Comparison of ENCODE assay signal across 9 mouse cellular contexts in the genomic region with DNA sequence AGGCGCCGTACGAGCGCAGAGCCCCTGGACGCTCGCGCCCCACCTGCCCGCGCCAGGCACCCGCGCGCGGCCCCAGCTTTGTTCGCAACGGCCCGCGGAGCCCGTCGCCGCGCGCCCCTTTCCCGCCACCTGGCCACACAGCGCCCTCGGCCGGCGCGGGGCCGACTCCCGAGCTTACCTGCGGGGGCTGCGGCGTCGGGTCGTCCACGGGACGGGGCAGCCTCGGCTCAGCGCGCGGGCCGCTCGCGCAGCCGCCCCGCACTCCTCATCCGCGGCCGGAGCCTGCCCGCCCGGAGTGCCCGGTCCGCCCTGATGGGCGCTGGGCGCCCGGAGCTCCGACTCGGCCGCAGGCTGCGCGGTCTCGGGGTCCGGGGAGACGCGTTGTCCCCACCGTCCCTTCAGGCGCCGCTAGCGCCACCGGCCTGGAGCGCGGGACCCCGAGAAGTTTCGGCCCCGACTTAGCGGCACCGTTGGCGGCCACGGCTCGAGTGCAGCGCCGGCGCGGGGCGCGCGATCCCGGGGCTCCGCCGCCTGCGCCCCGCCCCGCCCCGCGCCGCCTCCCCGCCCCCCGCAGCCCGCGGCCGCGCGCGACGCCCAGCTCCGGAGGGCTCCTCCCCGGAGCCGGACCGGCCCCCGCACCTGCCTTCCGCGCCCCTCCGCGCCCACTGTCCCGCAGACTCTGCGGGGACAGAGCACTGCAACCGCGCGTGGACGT. TPM values are rescaled to one million over a fixed set of nuclear protein-coding genes. Genes with fewer than 3 reads are reported as not detected.
DNase-seq lines count a peak whose midpoint lies in the region; ATAC-seq and TF ChIP-seq lines count a peak whose summit lies in the region.
"Had no signal": no experiment of that assay in that cellular context is flagged by ENCODE, and none has a peak within 500 bp of the region (broad histone marks: within the 10 kb centered on the region; RNA-seq: fewer than 3 reads in every experiment).

A gene (minus strand): TSS at position 545 of the 715 bp plus-strand sequence.

- peaks cover 1% of the 10 kb centered on the region; the same call in 1 of the 2 replicates for H3K4me1 ChIP-seq in heart, adult 2 months (ENCODE audit: control insufficient read depth, insufficient read depth, low read length)
- H3K4me1 ChIP-seq in embryonic facial prominence, embryonic 13.5 days = peaks cover 27% of the 10 kb centered on the region
- H3K4me1 ChIP-seq in hindbrain, postnatal 0 days (ENCODE audit: insufficient read depth, low read length) = 0 out of 2 replicates have a peak, but pooled peaks cover 3% of the 10 kb centered on the region
- H3K4me1 ChIP-seq in midbrain, embryonic 11.5 days (ENCODE audit: control insufficient read depth, insufficient read depth, low read length) = peaks cover 13% of the 10 kb centered on the region

- peak within 1 kb of the TSS; percentile 75 for H3K9ac ChIP-seq in heart, adult 2 months (ENCODE audit: low read depth, low read length)
- peak within 1 kb of the TSS; percentile 85 for H3K9ac ChIP-seq in embryonic facial prominence, embryonic 13.5 days
- peak within 1 kb of the TSS; percentile 65 for H3K9ac ChIP-seq in hindbrain, postnatal 0 days (replicated peaks; ENCODE audit: low read length)
- H3K9ac ChIP-seq in midbrain, embryonic 11.5 days (ENCODE audit: low read length) = peak within 1 kb of the TSS; percentile 85

- H3K9me3 ChIP-seq in embryonic facial prominence, embryonic 13.5 days = no peaks in the 10 kb centered on the region
- H3K9me3 ChIP-seq in hindbrain, postnatal 0 days (ENCODE audit: low read length) = no peaks in the 10 kb centered on the region
- H3K9me3 ChIP-seq in midbrain, embryonic 11.5 days (ENCODE audit: control insufficient read depth, low read length) = no peaks in the 10 kb centered on the region

- H3K27ac ChIP-seq in heart, adult 2 months = no peak within 1 kb of the TSS; the same call in 1 of the 2 replicates
- H3K27ac ChIP-seq in embryonic facial prominence, embryonic 13.5 days = no peak within 1 kb of the TSS
- H3K27ac ChIP-seq in hindbrain, postnatal 0 days = no peak within 1 kb of the TSS
- no peak within 1 kb of the TSS for H3K27ac ChIP-seq in midbrain, embryonic 11.5 days (ENCODE audit: low read depth, low read length)
- H3K27ac ChIP-seq: macrophage had no signal

- peak; percentile 62 for ATAC-seq in embryonic facial prominence, embryonic 13.5 days (ENCODE audit: insufficient number of reproducible peaks, insufficient read depth, low FRiP score, low TSS enrichment, low read depth)
- peak; percentile 73 for ATAC-seq in hindbrain, postnatal 0 days
- ATAC-seq in midbrain, embryonic 11.5 days (ENCODE audit: low FRiP score) = peak; percentile 75

- H3K4me3 ChIP-seq in heart, adult 2 months = peak within 1 kb of the TSS; percentile 60
- peak within 1 kb of the TSS; percentile 79 for H3K4me3 ChIP-seq in embryonic facial prominence, embryonic 13.5 days
- H3K4me3 ChIP-seq in hindbrain, postnatal 0 days (ENCODE audit: low read length) = peak within 1 kb of the TSS; percentile 65
- H3K4me3 ChIP-seq in midbrain, embryonic 11.5 days (ENCODE audit: low read depth, low read length) = peak within 1 kb of the TSS; percentile 78

- DNase-seq in heart, adult 2 months = peak; percentile 41 to 54
- DNase-seq in heart, adult 9 months (ENCODE audit: low spot score in 2 of 2) = no peak
- peak; percentile 62 for DNase-seq in Muller cell, postnatal 12 days (ENCODE audit: inconsistent ontology term)
- peak; percentile 25 for DNase-seq in hindbrain, postnatal 0 days (ENCODE audit: low spot score)
- peak; percentile 91 for DNase-seq in midbrain, embryonic 11.5 days (ENCODE audit: low spot score, missing footprints)
- peak; percentile 46 to 59 for DNase-seq in thymus, postnatal 36 days
- no peak for DNase-seq in right cerebral cortex, postnatal 36 days (ENCODE audit: low spot score in 2 of 2)

- peak within 1 kb of the TSS; percentile 92 for H3K4me2 ChIP-seq in embryonic facial prominence, embryonic 13.5 days
- H3K4me2 ChIP-seq in hindbrain, postnatal 0 days (ENCODE audit: low read depth, low read length) = peak within 1 kb of the TSS; percentile 81
- H3K4me2 ChIP-seq in midbrain, embryonic 11.5 days = peak within 1 kb of the TSS; percentile 95

- under 1% methylated on average over 106 of the region's 120 CpGs for WGBS in heart, adult 2 months
- WGBS in embryonic facial prominence, embryonic 13.5 days = under 1% methylated on average over 98 of the region's 120 CpGs
- WGBS in hindbrain, postnatal 0 days = 3% methylated on average over 83 of the region's 120 CpGs
- WGBS in midbrain, embryonic 11.5 days = under 1% methylated on average over 100 of the region's 120 CpGs

- no peaks in the 10 kb centered on the region for H3K79me2 ChIP-seq in heart, adult 2 months (replicated peaks; ENCODE audit: control insufficient read depth, insufficient read depth, low read length)

- intact Hi-C loops in heart, adult 2 months (cut with DNase I) = no loop called here

- H3K27me3 ChIP-seq in heart, adult 2 months (ENCODE audit: control insufficient read depth, insufficient read depth, low read length) = no peaks in the 10 kb centered on the region
- peaks cover 25% of the 10 kb centered on the region for H3K27me3 ChIP-seq in embryonic facial prominence, embryonic 13.5 days
- H3K27me3 ChIP-seq in hindbrain, postnatal 0 days (ENCODE audit: insufficient read depth, low read length) = peaks cover 13% of the 10 kb centered on the region
- H3K27me3 ChIP-seq in midbrain, embryonic 11.5 days (ENCODE audit: control insufficient read depth, insufficient read depth, low read length) = peaks cover 16% of the 10 kb centered on the region

- TF ChIP-seq EP300 in heart, adult 2 months (IDR thresholded peaks at IDR 0.05; ENCODE audit: insufficient read depth, low read depth, low read length) = no peak

- TF ChIP-seq CTCF in heart, adult 2 months (IDR thresholded peaks at IDR 0.05) = no peak
- TF ChIP-seq CTCF in hindbrain, postnatal 0 days (IDR thresholded peaks at IDR 0.05; ENCODE audit: low read depth) = no peak

- no peaks in the 10 kb centered on the region for H3K36me3 ChIP-seq in heart, adult 2 months (ENCODE audit: control insufficient read depth, insufficient read depth, low read length)
- H3K36me3 ChIP-seq in embryonic facial prominence, embryonic 13.5 days = no peaks in the 10 kb centered on the region
- no peaks in the 10 kb centered on the region for H3K36me3 ChIP-seq in hindbrain, postnatal 0 days (ENCODE audit: insufficient read depth, low read length)
- H3K36me3 ChIP-seq in midbrain, embryonic 11.5 days (ENCODE audit: control insufficient read depth, insufficient read depth, low read length) = no peaks in the 10 kb centered on the region

- no peak for TF ChIP-seq POLR2A in heart, adult 2 months (IDR thresholded peaks at IDR 0.05; ENCODE audit: insufficient read depth, low read depth, low read length)

RNA-seq across cellular contexts. Expression of the gene that starts here (rescaled TPM):
- 1 to 10 TPM; 2.4 to 3.0 TPM for total RNA-seq in heart, adult 2 months (2021)
- polyA plus RNA-seq in heart, adult 2 months (2012; rRNA removed) = 2.5 and 2.9 TPM in 2 replicates
- 11.1 TPM in 2 replicates for polyA plus RNA-seq in embryonic facial prominence, embryonic 13.5 days (2015; fragmentation: Nextera tagmentation; extraction: Ambion mirVana)
- total RNA-seq in hindbrain, postnatal 0 days (2014; rRNA removed) = 4.7 and 6.8 TPM in 2 replicates
- polyA plus RNA-seq in hindbrain, postnatal 0 days (2015; fragmentation: Nextera tagmentation; extraction: Ambion mirVana) = 3.6 and 3.7 TPM in 2 replicates
- 6.9 and 9.2 TPM in 2 replicates for polyA plus RNA-seq in midbrain, embryonic 11.5 days (2014; fragmentation: Nextera tagmentation; extraction: Ambion mirVana)
- polyA plus RNA-seq: macrophage had no signal

Comparison
In these comparisons a context has a peak if more than half of its experiments do, and no peak if none do; other contexts are left out.
1. DNase-seq: peak in heart, adult 2 months (2 of 2), Muller cell, postnatal 12 days (single experiment), hindbrain, postnatal 0 days (single experiment), midbrain, embryonic 11.5 days (single experiment) and thymus, postnatal 36 days (2 of 2); none in heart, adult 9 months (0 of 2) and right cerebral cortex, postnatal 36 days (0 of 2).
2. Peak in every context shown above with its lines, with median percentiles within 50 percentile points of each other: H3K4me3 ChIP-seq, H3K9ac ChIP-seq, ATAC-seq and H3K4me2 ChIP-seq.